Mouse (Mus musculus) macrophage (primary cell): ENCODE measurements around the gene Gzmg. TPM values are rescaled to one million over a fixed set of nuclear protein-coding genes. Genes with fewer than 3 reads are reported as not detected.
"Not testable (repeated sequence)": the region's sequence is repeated elsewhere in the genome, so short reads cannot be mapped to it uniquely, and the experiment has no call there.

Experiments
- H3K27ac ChIP-seq: fragments of 350-480 bp; formaldehyde crosslinking; 2 replicates; pipeline ENCODE4 v1.9.0; 2021
- H3K36me3 ChIP-seq: fragments of 350-480 bp; formaldehyde crosslinking; 2 replicates; pipeline ENCODE4 v1.9.0; 2021; ENCODE audit errors: inconsistent target
- H3K4me3 ChIP-seq: fragments of 350-480 bp; formaldehyde crosslinking; 2 replicates; pipeline ENCODE4 v1.9.0; 2021; ENCODE audit errors: inconsistent target
- H3K79me2 ChIP-seq: fragments of 350-480 bp; formaldehyde crosslinking; 2 replicates; pipeline ENCODE4 v1.9.0; 2021; ENCODE audit errors: inconsistent target
- WGBS: methylation state at CpG from one replicate; pipeline ENCODE4 v1.1.7; 2026; ENCODE audit warnings: inconsistent platforms; ENCODE audit not compliant: missing documents; 5-methylcytosine and 5-hydroxymethylcytosine counted together
- polyA plus RNA-seq: library from polyadenylated mRNA; stranded (reverse); fragments of 250-400 nt; gene quantifications from 3 replicates; pipeline ENCODE4 v1.2.4, GENCODE M21; 2018; ENCODE audit warnings: inconsistent platforms
- total RNA-seq, 78 experiments: library from RNA; depleted of rRNA; stranded (reverse); fragments of 250-400 nt; gene quantifications; 1 replicate in 9 of 78; 2 replicates in 24 of 78; 3 replicates in 43 of 78; 4 replicates in 2 of 78; pipeline ENCODE4 v1.2.4; 2018; ENCODE audit warnings: inconsistent platforms in 56 of 78

Gzmg gene
- not detected for total RNA-seq (2018; cell fraction: chromatin; rRNA removed)
- not detected for total RNA-seq (2018; cell fraction: cytosol; rRNA removed)
- total RNA-seq (2018; cell fraction: nucleus; rRNA removed), result not detected
- not detected in 3 replicates for polyA plus RNA-seq

DNA sequence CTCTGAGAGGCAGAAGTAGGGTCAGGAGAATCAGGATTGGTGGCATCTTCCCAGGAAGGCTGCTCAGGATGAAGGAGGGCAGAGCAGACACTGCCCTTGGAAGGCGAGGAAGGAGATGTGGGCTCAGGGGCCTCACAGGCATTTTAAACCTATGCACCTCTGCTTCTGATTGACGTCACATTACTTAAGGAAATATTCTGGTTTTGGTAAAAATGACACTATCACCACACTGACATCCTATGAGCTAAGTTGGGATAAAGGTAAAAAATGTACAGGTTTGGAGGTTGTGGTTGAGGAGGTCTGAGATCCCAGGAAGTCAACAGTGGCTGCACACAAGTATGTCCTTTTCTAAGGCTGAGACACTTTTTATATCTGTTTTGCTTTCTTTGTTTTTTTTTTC is at the start of gene Gzmg:
Gzmg (minus strand) TSS at position 101 of the 400 bp plus-strand sequence.
- not testable (repeated sequence) for H3K36me3 ChIP-seq, H3K4me3 ChIP-seq, H3K79me2 ChIP-seq, H3K27ac ChIP-seq
- WGBS, result 88% methylated on average over 2 of the region's 2 CpGs

DNA sequence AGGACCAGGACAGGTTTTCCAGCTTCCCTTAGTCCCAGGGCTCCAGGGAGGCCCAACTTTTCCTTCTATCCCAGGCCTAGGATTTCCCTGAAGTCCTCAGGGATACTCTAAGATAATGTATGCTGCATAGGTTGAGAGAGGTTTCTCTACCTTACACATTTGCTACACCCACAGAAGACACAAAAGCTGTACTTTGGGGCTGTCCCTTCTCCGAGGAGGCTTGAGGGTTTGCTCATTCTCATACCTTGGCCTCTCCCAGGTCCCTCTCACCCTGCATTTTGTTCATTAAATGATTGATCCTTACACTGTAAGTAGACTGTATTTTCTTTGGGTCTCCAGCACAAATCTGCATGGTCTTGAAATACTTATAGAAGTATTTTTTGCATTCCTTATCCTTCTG is 46.2 kb upstream of the Gzmg start:
- no peaks in the 10 kb centered on the region for H3K36me3 ChIP-seq
- no peak overlapping the region for H3K27ac ChIP-seq
- no peak overlapping the region for H3K4me3 ChIP-seq
- no peaks in the 10 kb centered on the region for H3K79me2 ChIP-seq
- WGBS, result 86% methylated on average over 1 of the region's 1 CpGs

DNA sequence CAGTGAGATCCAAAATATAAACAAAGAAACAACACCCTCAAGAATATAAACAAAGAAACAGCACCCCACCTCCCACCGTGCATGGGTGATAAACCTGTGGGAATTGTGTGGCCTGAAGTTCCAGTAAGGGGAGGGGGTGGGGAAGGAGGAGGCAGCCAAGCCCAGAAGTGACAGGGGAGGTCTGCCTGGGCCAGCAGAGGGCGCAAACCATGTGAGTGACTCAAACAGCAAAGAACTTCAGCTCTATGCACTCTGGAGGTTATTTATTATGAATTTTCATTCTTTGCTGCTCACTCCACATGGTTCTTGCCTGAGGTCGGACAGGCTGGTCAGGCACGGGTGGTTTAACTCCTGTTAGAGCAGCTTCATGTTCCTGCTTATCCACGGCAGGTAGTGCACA is 45.6 kb upstream of the Gzmg start:
- H3K36me3 ChIP-seq, H3K27ac ChIP-seq, H3K79me2 ChIP-seq, H3K4me3 ChIP-seq: not testable (repeated sequence)
- 32% methylated on average over 5 of the region's 5 CpGs for WGBS

DNA sequence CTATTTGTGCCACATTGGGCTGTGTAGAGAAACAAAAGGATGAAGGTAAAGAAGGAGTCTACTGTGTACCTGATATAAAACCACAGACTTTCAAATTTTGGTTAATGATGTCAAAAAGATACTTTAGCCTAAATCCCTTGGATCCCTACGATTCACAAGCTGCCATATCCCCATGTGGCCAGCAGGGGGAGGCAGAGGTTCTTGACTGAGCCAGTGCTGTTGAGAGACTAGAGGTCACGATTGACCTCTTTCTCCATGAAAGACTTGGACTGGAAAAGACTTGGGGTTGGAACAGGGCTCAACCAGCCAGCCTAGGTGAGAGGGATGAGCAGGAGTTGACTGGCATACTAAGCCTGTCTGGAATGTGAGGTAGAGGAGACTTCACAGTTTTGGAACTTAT is 44.6 kb upstream of the Gzmg start:
- Histone ChIP-seq H3K4me3 (no peak overlapping the region), H3K79me2 (no peaks in the 10 kb centered on the region), H3K27ac (no peak overlapping the region), H3K36me3 (no peaks in the 10 kb centered on the region)
- 0% methylated on average over 2 of the region's 2 CpGs for WGBS

DNA sequence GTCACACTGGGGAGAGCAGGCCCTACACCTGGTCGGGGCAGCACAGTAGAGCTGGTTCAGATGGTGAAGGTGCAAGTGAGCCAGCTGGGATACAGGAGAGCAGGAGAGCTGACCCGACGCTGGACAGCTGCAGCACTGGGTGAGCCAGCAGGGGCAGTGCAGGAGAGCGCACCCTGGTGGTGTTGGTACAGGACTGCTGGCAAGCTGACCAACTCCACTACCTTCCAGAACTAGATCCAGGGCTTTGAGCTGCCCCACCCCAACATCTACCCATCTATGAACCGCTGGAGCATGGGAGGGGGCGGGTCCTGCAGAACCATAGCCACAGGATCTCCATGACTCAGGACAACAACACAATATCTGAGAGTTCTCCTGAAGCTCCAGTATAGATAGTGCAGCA is 27.6 kb upstream of the Gzmg start:
- no peaks in the 10 kb centered on the region for H3K36me3 ChIP-seq
- WGBS, result 62% methylated on average over 6 of the region's 6 CpGs

DNA sequence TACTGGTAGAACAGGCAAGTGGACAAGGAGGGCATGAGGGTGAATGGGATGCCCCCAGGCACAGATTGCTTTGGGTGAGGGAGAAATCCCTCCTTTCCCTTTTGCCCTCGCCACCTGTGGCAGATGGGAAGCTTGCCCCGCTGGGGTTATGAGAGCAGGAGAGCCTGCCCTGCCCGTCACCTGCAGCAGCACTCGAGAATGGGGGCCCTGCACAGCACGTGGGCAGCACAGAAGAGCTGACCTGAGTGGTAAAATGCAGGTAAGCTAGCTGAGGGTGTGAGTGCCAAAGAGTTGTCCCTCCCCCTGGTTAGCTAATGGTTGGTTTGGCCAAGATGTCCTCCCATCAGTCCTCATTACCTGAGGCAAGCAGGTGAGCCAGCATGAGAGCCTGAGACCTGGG is 27.1 kb upstream of the Gzmg start:
- Histone ChIP-seq H3K36me3 (no peaks in the 10 kb centered on the region), H3K27ac (no peak overlapping the region), H3K79me2 (no peaks in the 10 kb centered on the region), H3K4me3 (no peak overlapping the region)
- WGBS, result 71% methylated on average over 5 of the region's 5 CpGs

More for the DNA sequence above, 27.6 kb upstream of the Gzmg start:
- no peak overlapping the region for H3K27ac ChIP-seq
- H3K4me3 ChIP-seq, result no peak overlapping the region
- H3K79me2 ChIP-seq, result no peaks in the 10 kb centered on the region

DNA sequence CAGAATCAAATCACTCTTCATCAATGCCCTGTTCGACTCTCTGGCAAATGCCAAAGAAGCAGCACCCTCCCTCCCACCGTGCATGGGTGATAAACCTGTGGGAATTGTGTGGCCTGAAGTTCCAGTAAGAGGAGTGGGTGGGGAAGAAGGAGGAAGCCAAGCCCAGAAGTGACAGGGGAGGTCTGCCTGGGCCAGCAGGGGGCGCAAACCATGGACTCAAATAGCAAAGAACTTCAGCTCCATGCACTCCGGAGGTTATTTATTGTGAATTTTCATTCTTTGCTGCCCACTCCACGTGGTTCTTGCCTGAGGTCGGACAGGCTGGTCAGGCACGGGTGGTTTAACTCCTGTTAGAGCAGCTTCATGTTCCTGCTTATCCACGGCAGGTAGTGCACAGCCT is 18.3 kb upstream of the Gzmg start:
- H3K79me2 ChIP-seq, H3K36me3 ChIP-seq, H3K27ac ChIP-seq, H3K4me3 ChIP-seq: not testable (repeated sequence)
- WGBS, result 18% methylated on average over 8 of the region's 8 CpGs

DNA sequence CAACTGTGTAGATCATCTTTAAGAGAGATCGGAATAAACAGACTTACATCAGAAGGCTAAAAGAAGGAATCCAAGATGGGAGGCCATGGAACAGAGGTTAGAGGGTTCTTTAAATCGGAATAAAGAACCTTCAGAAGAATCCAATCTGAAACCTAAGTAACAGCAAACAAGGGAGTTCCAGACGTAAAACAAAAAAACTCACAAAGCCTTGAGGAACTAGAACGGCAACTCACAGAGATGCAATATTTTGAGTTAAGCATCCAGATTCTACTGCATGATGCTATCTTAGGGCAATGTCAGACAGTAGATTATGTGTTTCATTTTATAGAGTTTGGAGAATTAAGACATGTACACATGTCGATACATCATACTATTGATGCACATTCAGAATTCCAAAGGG is 15.1 kb upstream of the Gzmg start, which contains the start of gene Gzmn:
Gzmn (minus strand) TSS at position 101 of the 400 bp plus-strand sequence.
- Histone ChIP-seq H3K4me3 (no peak within 1 kb of the TSS), H3K27ac (no peak within 1 kb of the TSS), H3K79me2 (no peaks in the 10 kb centered on the region), H3K36me3 (no peaks in the 10 kb centered on the region)
- 91% methylated on average over 5 of the region's 5 CpGs for WGBS

DNA sequence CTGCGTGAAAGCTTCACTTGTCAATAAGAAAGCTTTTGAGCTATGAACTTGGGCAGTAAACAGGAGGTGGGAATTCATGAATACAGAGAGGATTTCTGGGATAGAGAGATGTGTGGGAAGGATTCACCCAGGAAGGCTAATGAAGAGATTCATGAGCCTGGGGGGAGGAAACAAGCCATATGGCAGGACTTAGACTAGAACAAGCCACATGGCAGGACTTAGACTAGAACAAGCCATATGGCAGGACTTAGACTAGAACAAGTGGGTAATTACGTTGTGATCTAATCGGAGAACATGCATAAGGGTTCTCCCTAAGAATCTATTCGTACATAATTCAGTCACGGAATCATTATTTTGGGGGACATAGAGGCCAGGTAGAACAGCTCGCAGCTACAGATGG is 14.0 kb upstream of the Gzmg start:
- Histone ChIP-seq H3K27ac (no peak overlapping the region), H3K36me3 (no peaks in the 10 kb centered on the region), H3K4me3 (no peak overlapping the region), H3K79me2 (no peaks in the 10 kb centered on the region)
- WGBS, result 90% methylated on average over 6 of the region's 6 CpGs

DNA sequence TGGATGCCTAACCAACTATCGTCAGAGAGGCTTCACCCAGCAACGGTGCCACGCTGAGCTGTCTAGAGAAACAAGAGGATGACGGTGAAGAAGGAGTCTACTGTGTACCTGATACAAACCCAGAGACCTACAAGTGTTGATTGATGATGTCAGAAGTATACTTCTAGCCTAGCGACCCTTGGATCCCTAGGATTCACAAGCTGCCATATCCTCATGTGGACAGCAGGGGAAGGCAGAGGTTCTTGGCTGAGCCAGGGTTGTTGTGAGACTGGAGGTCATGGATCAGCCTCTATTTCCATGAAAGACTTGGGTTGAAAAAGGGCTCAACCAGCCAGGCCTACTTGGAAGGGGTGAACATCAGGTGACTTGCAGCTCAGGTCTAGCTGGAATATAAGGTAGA is 13.4 kb upstream of the Gzmg start:
- Histone ChIP-seq H3K36me3 (no peaks in the 10 kb centered on the region), H3K27ac (no peak overlapping the region), H3K79me2 (no peaks in the 10 kb centered on the region), H3K4me3 (no peak overlapping the region)
- 84% methylated on average over 5 of the region's 5 CpGs for WGBS

DNA sequence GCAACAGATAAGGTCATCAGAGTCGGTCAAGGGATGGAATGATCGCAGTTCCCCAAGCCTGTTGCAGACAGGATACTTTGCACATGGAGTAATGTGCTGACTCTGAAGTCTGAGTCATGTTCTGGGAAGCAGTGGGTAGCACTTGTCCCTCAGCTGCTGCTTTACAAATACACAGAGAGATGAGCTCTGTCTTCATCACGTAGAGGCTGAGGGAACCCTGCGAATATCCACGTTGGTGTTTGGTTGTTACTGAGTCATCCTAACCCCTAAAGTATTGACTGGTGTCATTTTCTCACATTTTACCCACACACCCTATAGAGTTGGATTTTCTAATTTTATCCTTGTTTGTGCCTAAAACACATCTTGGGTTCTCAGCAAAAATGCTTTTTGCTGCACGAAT is 8.6 kb upstream of the Gzmg start:
- no peak overlapping the region for H3K4me3 ChIP-seq
- no peak overlapping the region for H3K27ac ChIP-seq
- 66% methylated on average over 6 of the region's 6 CpGs for WGBS
- no peaks in the 10 kb centered on the region for H3K36me3 ChIP-seq
- H3K79me2 ChIP-seq, result no peaks in the 10 kb centered on the region

DNA sequence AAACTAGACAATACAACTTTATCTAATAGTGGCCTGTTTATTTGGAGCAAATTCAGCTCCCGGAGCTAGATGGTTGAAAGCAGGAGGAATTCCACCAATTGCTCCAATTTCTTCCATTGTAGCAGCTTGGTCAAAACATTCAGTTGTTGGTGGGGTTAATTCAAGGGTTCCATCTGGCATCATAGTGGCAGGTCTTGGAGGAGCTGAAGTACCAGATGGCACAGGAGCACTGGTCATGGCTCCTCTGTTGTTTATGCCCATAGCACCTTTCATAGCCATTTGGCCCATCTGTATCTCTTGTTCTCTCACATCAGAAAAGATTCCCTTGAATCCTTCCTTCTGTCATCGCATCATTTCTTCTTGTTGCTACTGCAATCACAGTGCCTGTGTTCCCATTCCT is 2.7 kb upstream of the Gzmg start:
- no peak overlapping the region for H3K4me3 ChIP-seq
- no peak overlapping the region for H3K27ac ChIP-seq
- no peaks in the 10 kb centered on the region for H3K79me2 ChIP-seq
- H3K36me3 ChIP-seq, result no peaks in the 10 kb centered on the region
- WGBS, result 80% methylated on average over 2 of the region's 2 CpGs

DNA sequence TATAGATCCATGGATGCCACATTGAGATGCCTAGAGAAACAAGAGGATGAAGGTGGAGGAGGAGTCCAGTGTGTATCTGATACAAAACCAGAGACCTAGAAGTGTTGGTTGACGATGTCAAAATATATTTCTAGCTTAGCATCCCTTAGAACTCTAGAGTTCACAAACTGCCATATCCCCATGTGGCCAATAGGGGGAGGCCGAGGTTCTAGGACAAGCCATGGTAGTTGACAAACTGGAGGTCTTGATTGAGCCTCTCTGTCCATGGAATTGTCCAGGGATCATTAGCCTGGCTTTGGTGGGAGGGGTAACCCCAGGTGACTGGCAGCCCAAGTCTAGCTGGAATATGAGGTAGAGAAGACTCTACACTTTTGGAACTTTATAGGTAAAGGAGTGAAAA is 4.0 kb downstream of the Gzmg start:
- 72% methylated on average over 2 of the region's 2 CpGs for WGBS

DNA sequence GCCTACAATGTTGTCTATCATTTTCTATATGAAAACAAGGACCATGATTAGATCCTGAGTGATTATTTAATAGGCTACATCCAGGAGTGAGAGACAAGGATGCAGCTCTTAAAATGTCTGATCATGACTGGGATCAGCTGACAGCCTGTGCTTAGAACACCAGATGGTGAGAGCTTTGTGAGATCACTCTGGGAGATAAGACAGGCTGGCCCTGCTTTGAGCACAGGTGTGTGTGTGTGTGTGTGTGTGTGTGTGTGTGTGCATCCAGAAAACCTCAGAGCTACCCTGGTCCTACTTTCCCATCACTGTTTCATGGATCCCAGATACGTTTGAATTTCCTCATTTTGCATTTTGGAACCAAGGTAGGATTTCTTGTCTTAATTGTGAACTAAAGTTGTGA is 25.7 kb downstream of the Gzmg start:
- not testable (repeated sequence) for H3K27ac ChIP-seq, H3K79me2 ChIP-seq, H3K4me3 ChIP-seq, H3K36me3 ChIP-seq
- WGBS, result 56% methylated on average over 1 of the region's 1 CpGs

More for the DNA sequence above, 4.0 kb downstream of the Gzmg start:
- H3K79me2 ChIP-seq, result no peaks in the 10 kb centered on the region
- no peaks in the 10 kb centered on the region for H3K36me3 ChIP-seq
- no peak overlapping the region for H3K4me3 ChIP-seq
- H3K27ac ChIP-seq, result no peak overlapping the region

DNA sequence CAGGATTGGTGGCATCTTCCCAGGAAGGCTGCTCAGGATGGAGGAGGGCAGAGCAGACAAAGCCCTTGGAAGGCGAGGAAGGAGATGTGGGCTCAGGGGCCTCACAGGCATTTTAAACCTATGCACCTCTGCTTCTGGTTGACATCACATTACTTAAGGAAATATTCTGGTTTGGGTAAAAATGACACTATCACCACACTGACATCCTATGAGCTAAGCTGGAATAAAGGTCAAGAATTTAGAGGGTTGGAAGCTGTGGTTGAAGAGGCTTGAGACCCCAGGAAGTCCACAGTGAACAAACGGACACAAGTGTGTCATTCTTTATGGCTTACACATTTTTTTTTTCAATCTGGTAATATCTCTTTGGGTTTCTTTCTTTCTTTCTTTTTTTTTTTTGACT is 26.9 kb downstream of the Gzmg start, which contains the start of gene Gzmd:
Gzmd (minus strand) TSS at position 101 of the 400 bp plus-strand sequence.
- H3K36me3 ChIP-seq, result not testable (repeated sequence)
- 92% methylated on average over 2 of the region's 2 CpGs for WGBS

DNA sequence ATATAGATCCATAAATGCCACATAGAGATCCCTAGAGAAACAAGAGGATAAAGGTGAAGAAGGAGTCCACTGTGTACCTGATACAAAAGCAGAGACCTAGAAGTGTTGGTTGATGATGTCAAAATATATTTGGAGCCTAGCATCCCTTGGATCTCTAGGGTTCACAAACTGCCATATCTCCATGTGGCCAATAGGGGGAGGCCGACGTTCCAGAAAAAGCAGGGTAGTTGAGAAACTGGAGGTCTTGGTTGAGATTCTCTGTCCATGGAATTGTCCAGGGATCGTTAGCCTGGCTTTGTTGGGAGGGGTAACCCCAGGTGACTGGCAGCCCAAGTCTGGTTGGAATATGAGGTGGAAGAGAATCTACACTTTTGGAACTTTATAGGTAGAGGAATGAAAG is 31.0 kb downstream of the Gzmg start:
- no peak overlapping the region for H3K4me3 ChIP-seq
- H3K79me2 ChIP-seq, result no peaks in the 10 kb centered on the region
- no peak overlapping the region for H3K27ac ChIP-seq
- no peaks in the 10 kb centered on the region for H3K36me3 ChIP-seq
- 43% methylated on average over 3 of the region's 3 CpGs for WGBS

More for the DNA sequence above, 26.9 kb downstream of the Gzmg start, which contains the start of gene Gzmd:
- not testable (repeated sequence) for H3K79me2 ChIP-seq, H3K27ac ChIP-seq, H3K4me3 ChIP-seq
